Mouse (Mus musculus) lung, postnatal 36 days (tissue): ENCODE measurements around the gene Tsen2.

Experiments used
- DNase-seq: peaks from one replicate; pipeline ENCODE4 v3.0.0; 2022; ENCODE audit warnings: mixed read lengths

Gene Tsen2

DNA sequence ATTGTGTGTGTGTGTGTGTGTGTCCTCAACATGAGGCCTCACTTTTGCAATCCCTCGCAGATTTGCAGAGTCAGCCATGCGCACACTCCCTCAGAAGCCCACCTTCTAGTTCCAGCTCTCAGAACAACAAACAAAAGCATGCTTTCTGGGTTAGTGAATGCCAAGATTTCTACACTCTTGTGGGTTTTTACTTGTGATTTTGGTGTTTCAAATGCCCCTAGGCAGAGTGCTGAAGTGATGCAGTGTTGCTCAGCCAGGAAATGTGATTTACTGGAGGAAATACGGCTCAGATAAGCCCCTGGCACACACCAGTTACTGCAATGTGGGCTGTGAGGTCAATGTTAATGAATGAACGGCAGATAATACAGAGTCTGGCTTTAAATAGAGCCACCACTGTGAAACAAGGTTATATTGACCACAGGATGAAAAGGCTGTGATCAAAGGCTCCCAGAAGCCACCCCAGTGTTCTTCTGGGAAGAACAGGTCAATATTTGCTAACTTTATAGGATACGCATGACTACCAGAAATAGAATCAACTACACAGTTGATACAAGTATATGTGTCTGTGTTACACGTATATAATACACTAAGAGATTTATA, 2.7 kb upstream of the Tsen2 start:
- DNase-seq = no peak

- DNase-seq = no peak
Measured at GRCm38 (mm10) chr6:115542341-115542740, 2.1 kb upstream of the Tsen2 start.

GRCm38 (mm10) chr6:115546276-115546675, 1.8 kb downstream of the Tsen2 start:
- peak; percentile 61 for DNase-seq

DNA sequence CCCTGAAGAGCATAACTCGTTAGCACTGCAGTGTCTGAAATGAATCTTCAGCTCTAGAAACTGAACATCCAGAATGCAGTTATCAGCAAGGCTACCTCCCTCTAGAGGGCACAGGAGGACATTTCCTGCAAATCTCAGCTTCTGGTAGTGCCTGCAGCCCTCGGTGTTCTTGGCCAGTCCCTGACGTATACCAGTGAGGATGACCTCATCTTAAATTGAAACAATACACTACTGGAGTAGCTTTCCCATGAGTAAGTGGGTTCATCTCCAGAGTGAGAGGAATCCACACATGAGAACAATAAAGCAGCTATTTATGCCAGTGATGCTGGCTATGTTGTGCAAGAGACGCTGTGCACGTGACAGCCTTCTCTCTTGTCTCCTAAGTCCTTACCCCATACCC, 11.0 kb downstream of the Tsen2 start:
- no peak for DNase-seq

GRCm38 (mm10) chr6:115558176-115558575, 13.7 kb downstream of the Tsen2 start:
- no peak for DNase-seq

GRCm38 (mm10) chr6:115559651-115560632, 15.5 kb downstream of the Tsen2 start:
- DNase-seq = no peak

DNA sequence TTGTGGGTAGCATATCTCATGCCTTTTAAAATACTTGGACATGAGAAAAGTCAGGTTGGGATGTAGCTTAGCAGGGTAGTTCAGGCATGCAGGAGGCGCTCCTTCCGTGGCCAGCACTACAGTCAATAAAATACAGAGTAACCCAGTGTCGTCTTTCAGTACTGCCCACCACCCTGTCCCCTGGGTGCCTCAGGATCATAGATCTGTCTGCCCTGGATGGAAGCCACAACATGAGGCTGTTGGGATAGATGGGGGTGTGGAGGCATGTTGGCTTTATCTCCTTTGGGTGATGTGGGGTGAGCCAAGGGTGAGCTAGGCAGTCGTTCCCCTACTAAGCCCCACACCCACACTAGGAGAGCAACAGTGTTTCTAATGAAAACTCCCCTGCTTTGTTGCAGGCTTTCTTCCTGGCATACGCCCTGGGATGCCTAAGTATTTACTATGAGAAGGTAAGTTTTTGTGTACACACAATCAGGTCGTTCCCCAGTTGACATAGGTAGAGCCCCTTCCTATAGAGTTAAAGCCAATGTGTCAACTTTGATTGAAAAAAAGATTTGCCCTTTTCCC, 21.1 kb downstream of the Tsen2 start:
- no peak for DNase-seq

GRCm38 (mm10) chr6:115574171-115574570, 29.7 kb downstream of the Tsen2 start:
- DNase-seq = no peak

GRCm38 (mm10) chr6:115577407-115577806, 32.9 kb downstream of the Tsen2 start:
- DNase-seq = no peak

DNA sequence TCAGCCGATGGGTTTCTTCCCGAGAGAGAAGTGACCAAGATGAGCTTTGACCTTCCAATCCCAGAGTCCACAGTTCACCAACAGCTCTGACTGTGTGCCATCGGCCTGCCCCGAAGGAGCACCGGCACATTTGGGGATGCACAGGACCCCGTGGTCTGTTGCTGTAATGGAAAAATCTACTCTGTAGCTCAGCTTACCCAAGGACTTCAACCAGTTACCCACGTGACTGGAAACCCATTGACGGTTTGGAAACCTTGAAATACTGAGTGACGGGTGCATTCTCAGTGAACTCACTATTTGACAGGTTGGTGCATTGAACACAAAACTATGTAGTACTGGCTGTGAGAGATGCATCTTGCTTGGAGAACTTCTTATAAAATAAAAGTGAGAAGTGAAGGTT, 33.5 kb downstream of the Tsen2 start:
- no peak for DNase-seq

- DNase-seq = no peak
Measured at GRCm38 (mm10) chr6:115580810-115581209, 36.3 kb downstream of the Tsen2 start.

GRCm38 (mm10) chr6:115582328-115583115, 38.1 kb downstream of the Tsen2 start:
- DNase-seq = no peak

DNA sequence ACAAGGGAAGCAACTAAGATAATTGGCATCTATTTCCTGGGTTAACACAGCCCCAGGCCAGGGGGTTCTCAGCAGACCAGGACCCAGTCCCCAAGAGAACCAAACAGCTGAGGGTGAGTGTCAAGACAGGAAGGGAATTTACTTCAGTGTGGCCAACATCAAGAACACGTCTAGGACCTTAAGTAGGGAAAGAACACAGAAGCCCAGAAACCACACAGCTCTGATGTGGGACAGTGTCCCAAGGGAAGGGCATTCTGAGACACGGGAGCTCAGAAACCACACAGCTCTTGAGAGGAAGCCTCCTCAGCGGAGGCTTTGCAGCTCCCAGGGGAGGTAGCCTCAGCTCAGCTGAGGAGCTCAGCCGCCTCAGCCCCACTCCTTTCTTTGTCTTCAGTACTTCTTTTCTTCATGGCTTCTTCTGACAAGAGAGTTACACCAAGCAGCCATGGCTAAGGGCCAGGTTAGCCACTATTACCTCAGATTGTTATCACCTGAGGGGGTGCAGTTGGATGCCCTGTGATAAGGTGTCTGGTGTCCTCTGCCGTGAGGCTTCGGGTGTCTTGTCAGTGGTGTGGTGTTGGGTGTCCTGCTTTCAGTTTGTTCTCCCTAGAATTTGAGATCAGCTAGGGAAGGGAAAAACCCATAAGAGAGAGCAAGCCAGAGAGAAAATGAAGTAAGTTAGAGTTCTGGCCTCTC, 39.1 kb downstream of the Tsen2 start:
- no peak for DNase-seq

DNA sequence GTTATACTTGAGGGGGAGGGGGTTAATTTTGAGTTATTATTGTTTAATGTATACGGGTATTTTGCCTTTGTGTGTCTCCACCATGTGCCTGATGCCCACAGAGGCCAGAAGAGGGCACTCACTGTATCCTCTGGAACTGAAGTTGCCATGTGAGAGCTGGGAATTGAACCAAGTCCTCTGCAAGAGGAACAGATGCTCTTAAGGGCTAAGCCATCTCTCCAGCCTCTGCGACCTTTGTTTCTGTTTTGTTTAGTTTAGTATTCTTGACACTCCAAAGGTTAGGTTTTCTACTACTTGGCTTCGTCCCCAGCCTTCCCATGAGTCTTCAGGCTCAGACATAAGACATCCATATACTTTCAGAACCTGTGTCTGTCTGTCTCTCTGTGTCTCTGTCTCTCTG, 39.7 kb downstream of the Tsen2 start:
- DNase-seq = no peak

DNA sequence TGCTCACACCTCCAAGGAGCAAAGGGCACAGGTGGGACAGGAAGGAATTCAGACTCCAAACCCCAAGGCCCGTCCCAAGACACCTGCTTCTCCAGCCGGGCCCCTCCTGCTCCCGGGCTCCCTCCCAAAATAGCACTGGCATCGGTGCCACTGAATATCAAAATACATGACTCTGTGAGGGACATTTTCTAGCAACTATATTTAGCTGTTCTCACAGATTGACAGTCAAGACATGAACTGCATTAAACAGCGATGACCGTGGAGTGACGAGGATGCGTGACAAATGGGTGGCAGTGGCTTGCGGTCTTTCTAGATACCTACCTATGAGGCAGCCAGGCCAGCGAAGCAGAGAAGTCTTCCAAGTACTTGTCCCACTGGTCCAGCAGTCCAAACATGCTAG, 41.9 kb downstream of the Tsen2 start:
- no peak for DNase-seq

DNA sequence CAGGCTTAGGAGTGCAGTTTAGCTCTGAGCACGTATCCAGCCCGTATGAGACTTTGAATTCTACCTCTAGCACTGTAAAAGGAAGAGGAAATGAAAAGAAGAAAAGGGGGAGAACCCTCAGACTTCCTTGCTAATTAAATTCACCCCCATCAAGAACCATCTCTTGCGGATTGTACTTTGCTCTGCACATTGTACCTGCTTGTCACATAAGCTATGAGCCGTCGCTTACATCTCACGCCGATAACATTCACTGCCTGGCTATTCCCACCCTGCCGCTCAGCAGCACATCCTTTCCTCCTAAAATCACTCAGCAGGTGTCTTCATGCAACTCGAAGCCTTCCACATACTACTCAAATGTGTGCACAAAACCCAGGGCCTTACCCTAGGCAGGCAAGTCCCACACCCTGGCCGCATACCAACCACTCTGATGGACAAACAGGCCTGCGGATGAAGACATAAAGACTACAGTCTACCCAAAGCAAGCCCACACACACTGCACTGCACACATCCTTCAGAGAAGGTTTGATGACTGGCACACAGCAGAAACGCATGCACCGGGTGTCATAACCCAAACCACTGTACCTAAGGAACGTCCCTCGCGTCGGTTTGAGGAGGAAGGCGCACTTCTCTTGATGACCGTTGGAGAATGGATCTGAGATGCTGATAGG, 47.4 kb downstream of the Tsen2 start:
- no peak for DNase-seq

DNA sequence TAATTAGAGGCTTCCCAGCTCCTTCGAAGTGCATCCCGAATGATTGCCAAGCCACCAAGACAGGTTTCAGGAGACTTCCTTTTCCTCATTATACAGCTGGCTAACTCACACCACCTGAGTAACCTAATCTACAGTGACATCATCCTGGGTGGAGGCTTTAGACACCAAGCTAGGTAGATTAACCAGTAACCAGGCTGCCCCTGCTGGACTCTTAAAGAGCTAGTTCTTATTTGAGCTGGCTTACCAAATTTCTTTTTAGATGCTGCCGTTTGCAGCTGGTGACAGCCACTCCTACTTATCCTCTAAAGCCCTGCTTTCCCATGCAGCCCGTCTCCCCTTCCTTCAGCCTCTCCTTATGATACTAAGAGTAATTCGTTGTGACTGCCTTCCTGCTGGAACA, 48.0 kb downstream of the Tsen2 start, which contains the start of gene Mkrn2os:
Gene Mkrn2os (minus strand): TSS at position 119 of the 400 bp plus-strand sequence.
- no peak for DNase-seq

DNA sequence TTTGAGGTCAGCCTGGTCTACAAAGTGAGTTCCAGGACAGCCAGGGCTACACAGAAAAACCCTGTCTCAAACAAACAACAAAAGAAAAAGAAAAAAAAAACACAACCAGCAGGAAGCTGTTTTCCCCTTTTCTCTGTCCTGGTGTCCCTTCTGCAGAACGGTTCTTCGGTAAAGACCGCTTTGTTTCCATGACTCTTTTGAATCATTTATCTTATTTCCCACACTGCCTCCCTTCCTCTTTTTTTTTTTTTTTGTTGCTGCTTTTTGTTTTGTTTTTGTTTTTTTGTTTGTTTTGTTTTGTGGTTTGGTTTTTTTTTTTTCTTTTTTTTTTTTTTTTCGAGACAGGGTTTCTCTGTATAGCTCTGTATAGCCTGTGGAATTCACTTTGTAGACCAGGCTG, 48.8 kb downstream of the Tsen2 start:
- no peak for DNase-seq

DNA sequence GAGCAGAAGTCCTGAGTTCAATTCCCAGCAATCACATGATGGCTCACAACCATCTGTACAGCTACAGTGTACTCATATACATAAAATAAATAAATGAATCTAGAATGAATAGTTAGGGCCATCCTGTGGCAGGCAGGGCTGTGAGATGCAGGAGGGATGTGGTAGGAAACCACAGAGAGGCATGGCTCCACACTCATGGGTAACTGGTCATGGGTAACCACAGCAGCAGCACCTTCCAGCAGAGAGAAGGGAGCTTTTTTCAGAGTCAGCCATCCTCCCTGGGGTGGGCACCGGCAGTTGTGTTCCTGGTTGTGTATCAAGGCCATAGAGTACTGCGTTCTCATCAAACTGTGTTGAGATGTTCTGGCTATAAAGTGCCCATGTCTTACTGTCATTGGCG, 50.0 kb downstream of the Tsen2 start:
- no peak for DNase-seq

GRCm38 (mm10) chr6:115595667-115596066, 51.2 kb downstream of the Tsen2 start:
- no peak for DNase-seq

DNA sequence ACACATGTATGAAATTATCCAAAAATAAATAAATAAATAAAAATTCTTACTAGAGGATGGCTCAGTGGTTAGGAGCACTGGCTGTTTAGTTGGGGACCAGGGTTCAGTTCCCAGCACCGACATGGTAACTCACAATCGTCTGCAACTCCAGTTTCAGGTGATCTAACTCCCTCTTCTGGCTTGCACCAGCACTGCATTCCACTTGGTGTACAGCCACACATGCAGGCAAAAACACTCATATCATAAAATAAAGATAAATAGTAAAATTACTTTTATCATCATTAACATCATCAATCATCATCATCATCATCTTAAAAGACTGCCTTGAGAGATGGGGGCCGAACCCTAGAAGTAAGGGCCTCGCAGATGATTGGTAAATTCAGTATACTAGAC, 56.9 kb downstream of the Tsen2 start:
- DNase-seq = no peak
